Mouse (Mus musculus) megakaryocyte, embryonic 14.5 days (primary cell): ENCODE data around the gene Mpdu1. TPM values are rescaled to one million over a fixed set of nuclear protein-coding genes. Genes with fewer than 3 reads are reported as not detected.
A peak's percentile ranks its signal among the peaks of the same experiment; 100 is the strongest.
"Not testable (repeated sequence)": the region's sequence is repeated elsewhere in the genome, so short reads cannot be mapped to it uniquely, and the experiment has no call there.

Experiments
- H3K27me3 ChIP-seq: replicated peaks from 2 replicates; pipeline ENCODE3; 2012; ENCODE audit warnings: inconsistent platforms
- H3K36me3 ChIP-seq: replicated peaks from 2 replicates; pipeline ENCODE3; 2012; ENCODE audit warnings: low read length, inconsistent platforms, mixed read lengths
- H3K4me1 ChIP-seq: 2 replicates; pipeline ENCODE4 v1.6.1; 2012; ENCODE audit warnings: inconsistent platforms
- H3K4me3 ChIP-seq: replicated peaks from 2 replicates; pipeline ENCODE3; 2012; ENCODE audit warnings: moderate library complexity, mild to moderate bottlenecking, inconsistent platforms
- H3K9me3 ChIP-seq: 2 replicates; pipeline ENCODE4 v1.6.1; 2012; ENCODE audit warnings: inconsistent platforms
- FLI1 ChIP-seq: IDR thresholded peaks from 2 replicates; pipeline ENCODE4 v1.6.1; 2012; ENCODE audit warnings: low read length, inconsistent platforms, mixed read lengths
- GATA1 ChIP-seq: IDR thresholded peaks from 3 replicates; pipeline ENCODE4 v1.6.1; 2012; ENCODE audit warnings: mixed read lengths, low read length, inconsistent platforms, borderline replicate concordance
- polyA plus RNA-seq: library from polyadenylated mRNA; stranded (reverse); fragments of >175 nt; gene quantifications from 2 replicates; pipeline ENCODE4 v1.2.3, GENCODE M21; 2012; ENCODE audit warnings: low replicate concordance; ENCODE audit not compliant: insufficient read depth

Gene Mpdu1
- polyA plus RNA-seq, 1 experiment = 31.6 TPM

DNA sequence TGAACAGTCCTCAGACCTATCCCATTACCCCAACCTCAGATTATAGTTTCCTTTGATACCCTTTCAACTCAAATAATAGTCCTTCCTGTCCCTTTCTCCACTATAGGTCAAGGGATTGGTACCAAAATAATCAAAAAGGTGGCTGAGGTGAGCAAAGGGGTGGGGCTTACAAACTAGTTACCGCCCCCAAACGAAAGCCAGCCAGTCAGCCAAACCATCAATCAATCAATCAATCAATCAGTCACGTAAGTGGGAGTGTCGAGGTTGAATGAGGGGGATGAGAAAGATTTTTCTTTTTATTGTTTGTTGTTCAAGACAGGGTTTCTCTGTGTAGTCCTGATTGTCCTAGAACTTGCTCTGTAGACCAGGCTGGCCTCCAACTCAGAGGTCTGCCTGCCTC, 39.4 kb downstream of the Mpdu1 start:
- Histone ChIP-seq H3K27me3 (peaks cover 13% of the 10 kb centered on the region), H3K4me3 (no peak overlapping the region), H3K4me1 (peaks cover 25% of the 10 kb centered on the region), H3K36me3 (no peaks in the 10 kb centered on the region), H3K9me3 (no peaks in the 10 kb centered on the region)
- no peak for TF ChIP-seq FLI1
- TF ChIP-seq GATA1 = no peak

DNA sequence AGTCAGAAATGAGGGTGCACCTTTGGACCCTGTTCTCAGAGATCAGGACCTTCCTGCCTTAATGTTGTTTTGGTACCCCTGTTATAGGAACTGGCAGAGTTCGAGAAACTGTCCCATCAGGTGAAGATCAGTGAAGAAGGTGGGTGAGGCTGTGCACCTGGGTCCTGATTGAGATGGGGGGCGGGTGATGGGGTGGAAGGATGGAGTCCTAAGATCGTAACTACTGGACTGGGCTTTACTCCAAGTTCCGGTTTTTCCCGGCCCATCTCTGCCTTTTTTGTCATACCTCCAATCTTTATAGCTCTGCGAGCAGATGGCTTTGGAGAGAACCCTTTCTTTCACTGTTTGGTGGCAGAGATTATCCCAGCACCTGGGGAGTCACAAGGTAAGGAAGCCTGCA, 40.0 kb downstream of the Mpdu1 start:
- TF ChIP-seq GATA1 = no peak
- no peak for TF ChIP-seq FLI1
- Histone ChIP-seq H3K36me3 (no peaks in the 10 kb centered on the region), H3K4me3 (peak overlapping the region; percentile 89)

DNA sequence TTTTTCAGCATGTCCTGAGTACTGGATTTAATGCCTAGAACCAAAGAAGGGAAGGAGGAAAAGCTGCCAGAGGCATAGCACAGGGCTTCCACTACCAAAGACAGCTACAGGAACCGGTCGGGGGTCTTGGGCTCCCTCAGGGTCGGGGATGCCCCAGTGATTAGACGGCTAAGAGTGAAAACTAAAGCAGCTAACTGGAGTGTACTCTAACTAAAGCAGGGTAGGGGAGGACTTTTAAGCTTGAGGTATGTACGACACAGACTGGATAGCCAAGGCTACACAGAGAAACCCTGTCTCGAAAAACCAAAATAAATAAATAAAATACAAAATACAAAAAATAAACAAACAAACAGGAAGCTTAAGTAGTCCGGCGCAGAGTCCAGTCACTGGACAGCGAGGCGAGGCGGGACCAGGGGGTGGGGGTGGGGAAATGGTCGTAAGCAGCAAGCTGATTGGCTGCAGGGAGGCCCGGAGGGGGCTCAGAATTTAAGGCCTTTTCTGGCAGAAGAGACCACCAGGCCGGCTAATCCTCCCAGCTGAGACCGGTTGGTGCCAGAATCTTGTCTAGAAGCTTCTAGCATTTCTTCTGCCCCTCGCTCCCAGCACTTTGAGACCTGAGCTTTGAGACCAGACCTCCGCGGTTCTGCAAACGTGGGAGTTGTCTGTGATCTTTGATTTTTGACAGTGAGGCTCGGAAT, 40.7 kb downstream of the Mpdu1 start, which contains the start of gene Sat2:
Gene Sat2 (plus strand): TSS at position 454 of the 698 bp plus-strand sequence.
- peak within 1 kb of the TSS; percentile 89 for H3K4me3 ChIP-seq
- peaks cover 26% of the 10 kb centered on the region for H3K27me3 ChIP-seq
- TF ChIP-seq FLI1 (no peak), GATA1 (no peak)
- H3K9me3 ChIP-seq = no peaks in the 10 kb centered on the region
- H3K36me3 ChIP-seq = no peaks in the 10 kb centered on the region
- H3K4me1 ChIP-seq = peaks cover 28% of the 10 kb centered on the region

More for the DNA sequence above, 40.0 kb downstream of the Mpdu1 start:
- peaks cover 19% of the 10 kb centered on the region for H3K27me3 ChIP-seq
- peaks cover 25% of the 10 kb centered on the region for H3K4me1 ChIP-seq
- no peaks in the 10 kb centered on the region for H3K9me3 ChIP-seq

DNA sequence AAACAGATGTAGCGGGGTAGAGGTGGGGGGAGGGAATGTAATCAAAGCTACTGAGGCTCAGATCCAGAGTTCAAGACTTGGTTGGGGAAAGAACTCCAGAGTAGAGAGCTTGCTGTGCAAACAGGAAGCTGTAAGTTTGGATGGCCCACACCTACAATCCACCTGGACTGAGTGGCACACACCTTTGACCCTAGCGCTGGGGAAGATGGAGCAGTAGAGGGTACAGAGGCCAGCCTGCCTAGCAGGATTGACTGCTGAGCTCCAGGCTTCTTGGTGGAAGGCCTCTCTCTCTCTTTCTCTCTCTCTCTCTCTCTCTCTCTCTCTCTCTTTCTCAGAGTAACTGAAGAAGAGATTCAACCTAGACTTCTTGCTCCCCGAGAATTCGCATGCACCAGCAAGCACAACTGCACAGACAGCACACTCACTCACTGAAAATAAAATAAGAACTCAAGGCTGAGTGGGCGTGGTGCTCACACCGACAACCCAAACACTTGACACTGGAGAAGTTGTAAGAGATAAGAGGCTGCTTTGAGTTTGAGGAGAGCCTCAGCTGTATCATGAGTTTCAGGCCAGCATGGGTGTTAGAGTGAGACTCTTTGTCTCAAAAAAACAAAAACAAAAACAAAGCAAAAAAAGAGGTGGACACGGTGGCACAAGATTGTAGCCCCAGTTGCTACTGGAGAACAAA, 41.9 kb downstream of the Mpdu1 start:
- H3K36me3 ChIP-seq = no peaks in the 10 kb centered on the region
- no peak overlapping the region for H3K4me3 ChIP-seq
- no peak for TF ChIP-seq GATA1
- TF ChIP-seq FLI1 = no peak
- peaks cover 31% of the 10 kb centered on the region for H3K4me1 ChIP-seq
- peaks cover 36% of the 10 kb centered on the region for H3K27me3 ChIP-seq
- no peaks in the 10 kb centered on the region for H3K9me3 ChIP-seq

DNA sequence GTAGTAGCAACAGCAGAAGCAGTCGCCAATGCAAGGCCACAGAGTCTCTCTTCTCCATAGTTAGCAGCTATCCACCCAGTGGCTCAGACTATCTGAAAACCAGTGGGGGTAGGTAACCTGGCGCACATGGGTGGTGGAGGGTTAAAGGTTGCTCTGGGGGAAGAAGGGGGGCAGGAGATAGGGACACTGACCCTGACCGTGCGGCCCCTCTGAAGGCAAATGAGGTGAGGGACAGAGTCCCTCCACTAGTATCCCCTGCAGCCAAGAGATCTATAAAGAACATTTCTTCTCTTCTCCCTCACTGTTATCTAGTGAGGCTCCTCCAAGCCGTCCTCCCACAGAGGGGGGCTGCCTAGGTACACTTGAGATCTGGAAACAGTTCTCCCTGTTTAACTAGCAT, 44.6 kb downstream of the Mpdu1 start, which contains the start of gene Shbg:
Gene Shbg (minus strand): TSS at position 101 of the 400 bp plus-strand sequence.
- TF ChIP-seq GATA1 (no peak), FLI1 (no peak)
- Histone ChIP-seq H3K36me3 (no peaks in the 10 kb centered on the region), H3K9me3 (no peaks in the 10 kb centered on the region), H3K27me3 (peaks cover 46% of the 10 kb centered on the region), H3K4me1 (peaks cover 48% of the 10 kb centered on the region), H3K4me3 (no peak within 1 kb of the TSS)

DNA sequence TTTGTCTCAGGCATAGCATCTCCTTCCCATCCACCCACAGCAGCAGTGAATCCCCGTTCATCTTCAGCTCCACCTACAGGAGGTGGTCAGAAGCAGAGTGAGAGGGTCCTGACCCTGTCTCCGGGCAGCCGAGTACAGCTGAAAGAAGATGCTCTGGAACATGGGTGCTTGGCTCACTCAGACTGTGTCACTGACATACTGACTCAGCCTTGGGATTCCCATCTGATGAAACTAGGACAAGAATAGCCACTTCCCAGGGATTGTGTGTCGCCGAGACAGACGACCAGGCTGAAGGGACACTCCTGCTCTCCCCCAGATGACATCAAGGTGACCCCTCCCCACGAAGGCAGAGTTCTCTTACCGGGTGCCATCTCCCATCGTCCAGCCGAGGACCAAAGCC, 45.7 kb downstream of the Mpdu1 start:
- TF ChIP-seq GATA1 (no peak), FLI1 (no peak)
- no peaks in the 10 kb centered on the region for H3K36me3 ChIP-seq
- peaks cover 39% of the 10 kb centered on the region for H3K4me1 ChIP-seq
- no peaks in the 10 kb centered on the region for H3K9me3 ChIP-seq
- peaks cover 53% of the 10 kb centered on the region for H3K27me3 ChIP-seq
- H3K4me3 ChIP-seq = no peak overlapping the region

DNA sequence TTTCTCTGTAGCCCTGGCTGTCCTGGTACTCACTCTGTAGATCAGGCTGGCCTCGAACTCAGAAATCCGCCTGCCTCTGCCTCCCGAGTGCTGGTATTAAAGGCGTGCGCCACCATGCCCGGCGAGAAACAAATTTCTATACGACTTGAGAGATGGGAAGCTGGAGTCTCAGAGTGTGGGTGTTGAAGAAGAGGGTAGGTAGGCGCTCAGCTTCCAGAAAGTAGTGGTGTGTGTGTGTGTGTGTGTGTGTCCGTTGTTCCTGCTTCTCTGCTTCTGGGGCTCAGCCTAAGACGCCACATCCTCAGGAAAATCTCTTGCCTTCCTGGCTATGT, 48.2 kb downstream of the Mpdu1 start:
- peak overlapping the region; percentile 78 for H3K4me3 ChIP-seq
- H3K27me3 ChIP-seq = peaks cover 58% of the 10 kb centered on the region
- not testable (repeated sequence) for H3K9me3 ChIP-seq, H3K36me3 ChIP-seq
- peaks cover 35% of the 10 kb centered on the region for H3K4me1 ChIP-seq

DNA sequence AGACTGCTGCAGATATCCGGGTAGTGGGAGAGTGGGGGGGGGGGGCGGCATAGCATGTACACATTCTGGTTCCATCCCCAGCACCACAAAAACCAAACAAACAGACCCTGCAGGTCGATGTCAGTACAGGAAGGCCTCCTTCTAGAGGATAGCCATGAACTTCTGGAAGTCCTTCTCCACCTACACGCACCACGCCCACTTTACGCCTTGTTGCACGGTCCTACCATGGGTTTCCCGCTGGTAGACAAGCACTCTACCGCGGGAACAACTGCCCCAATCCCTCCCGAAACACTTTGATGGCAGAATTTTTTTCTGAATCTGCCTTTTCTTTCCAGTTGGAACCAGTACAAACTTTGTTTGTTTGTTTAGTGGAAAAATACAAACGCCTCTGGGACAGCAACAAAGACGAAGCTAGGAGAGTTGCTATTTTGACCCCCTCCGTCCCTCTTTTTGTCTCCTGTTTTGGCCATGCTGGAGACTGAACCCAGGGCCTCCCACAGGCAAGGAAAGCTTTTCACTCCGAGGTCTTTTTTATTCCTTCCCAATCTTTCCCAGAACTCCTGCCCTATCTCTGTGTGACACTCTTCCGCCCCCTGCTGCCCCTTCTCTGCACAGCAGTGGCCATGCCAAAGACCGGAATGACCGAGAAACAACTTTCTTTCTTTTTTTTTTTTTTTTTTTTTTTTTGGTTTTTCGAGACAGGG, 48.7 kb downstream of the Mpdu1 start:
- Histone ChIP-seq H3K27me3 (peaks cover 57% of the 10 kb centered on the region), H3K4me3 (peak overlapping the region; percentile 88), H3K4me1 (peaks cover 35% of the 10 kb centered on the region), H3K36me3 (no peaks in the 10 kb centered on the region), H3K9me3 (no peaks in the 10 kb centered on the region)
- TF ChIP-seq GATA1 (no peak), FLI1 (no peak)

DNA sequence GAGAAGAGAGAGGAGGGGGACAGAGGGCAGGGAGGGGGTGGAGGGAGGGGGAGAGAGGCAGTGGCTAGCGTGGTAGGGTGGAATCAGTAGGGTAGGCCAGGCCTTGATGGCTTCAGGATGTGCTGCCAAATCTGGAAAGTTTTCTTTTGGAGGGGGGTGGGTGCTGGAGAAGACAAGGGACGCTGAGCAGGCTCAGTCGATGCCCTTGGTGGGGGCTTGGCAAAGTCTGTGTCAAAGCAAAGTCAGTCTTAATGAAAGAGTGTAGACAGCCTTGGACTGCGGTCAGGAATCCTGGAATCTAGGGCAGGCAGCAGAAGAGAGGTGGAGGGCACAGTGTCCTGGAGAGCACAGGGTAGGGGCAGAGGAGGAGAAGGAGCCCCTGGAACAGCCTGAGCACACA, 51.5 kb downstream of the Mpdu1 start:
- Histone ChIP-seq H3K4me1 (peaks cover 35% of the 10 kb centered on the region), H3K36me3 (no peaks in the 10 kb centered on the region), H3K9me3 (no peaks in the 10 kb centered on the region), H3K4me3 (no peak overlapping the region), H3K27me3 (peaks cover 31% of the 10 kb centered on the region)
- TF ChIP-seq FLI1 = no peak
- no peak for TF ChIP-seq GATA1

DNA sequence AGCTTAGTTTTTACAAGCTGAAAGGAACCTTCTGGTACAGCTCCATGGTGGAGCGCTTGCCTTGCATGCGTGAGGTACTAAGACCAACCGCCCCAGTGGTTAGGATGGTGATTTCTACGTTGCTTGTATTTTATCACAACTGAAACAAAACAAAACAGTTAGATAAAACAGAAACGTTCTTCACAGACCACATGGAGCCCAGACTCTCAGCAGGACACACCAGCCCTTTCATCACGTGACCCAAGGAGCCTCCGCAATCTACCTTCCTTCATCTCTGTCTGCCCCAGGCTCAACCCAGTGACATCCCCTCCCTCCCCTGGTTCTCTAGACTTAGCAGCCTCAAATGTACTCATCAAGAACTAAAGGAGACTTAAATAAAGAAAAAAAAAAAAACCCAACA, 53.0 kb downstream of the Mpdu1 start:
- Histone ChIP-seq H3K4me1 (peaks cover 43% of the 10 kb centered on the region), H3K4me3 (no peak overlapping the region), H3K9me3 (no peaks in the 10 kb centered on the region), H3K27me3 (peaks cover 32% of the 10 kb centered on the region), H3K36me3 (no peaks in the 10 kb centered on the region)
- TF ChIP-seq FLI1 (no peak), GATA1 (no peak)
